Mouse (Mus musculus) midbrain, embryonic 15.5 days (tissue): ENCODE measurements around the gene Pde3a. TPM values are rescaled to one million over a fixed set of nuclear protein-coding genes. Genes with fewer than 3 reads are reported as not detected.

Experiments used
- ATAC-seq: fragments of 200-750 bp; cut with Nextera tagmentation; replicated peaks from 2 replicates; pipeline ENCODE4 v1.8.0; 2017; ENCODE audit warnings: moderate TSS enrichment
- H3K27ac ChIP-seq: fragments of 300-500 bp; sonication (generic); 2 replicates; pipeline ENCODE4 v1.5.1; 2015; ENCODE audit warnings: mild to moderate bottlenecking, inconsistent platforms
- H3K27me3 ChIP-seq: fragments of 300-500 bp; sonication (generic); replicated peaks from 2 replicates; pipeline ENCODE4 v1.6.1; 2015; ENCODE audit warnings: inconsistent platforms
- H3K36me3 ChIP-seq: fragments of 300-500 bp; sonication (generic); replicated peaks from 2 replicates; pipeline ENCODE4 v1.6.1; 2015; ENCODE audit warnings: inconsistent platforms
- H3K4me1 ChIP-seq: fragments of 300-500 bp; sonication (generic); 2 replicates; pipeline ENCODE4 v1.6.1; 2015; ENCODE audit warnings: inconsistent platforms
- H3K4me2 ChIP-seq: fragments of 300-500 bp; sonication (generic); 2 replicates; pipeline ENCODE4 v1.6.1; 2015; ENCODE audit warnings: inconsistent platforms, mild to moderate bottlenecking, moderate library complexity
- H3K4me3 ChIP-seq: fragments of 300-500 bp; sonication (generic); 2 replicates; pipeline ENCODE4 v1.5.1; 2015; ENCODE audit warnings: mild to moderate bottlenecking, inconsistent platforms
- H3K9ac ChIP-seq: fragments of 300-500 bp; sonication (generic); 2 replicates; pipeline ENCODE4 v1.6.1; 2015; ENCODE audit warnings: mild to moderate bottlenecking, inconsistent platforms
- H3K9me3 ChIP-seq: fragments of 300-500 bp; sonication (generic); 2 replicates; pipeline ENCODE4 v1.6.1; 2016; ENCODE audit warnings: inconsistent platforms
- WGBS: fragments of 180-500 bp; shearing (Covaris S2); methylation state at CpG from one replicate; pipeline ENCODE4 v1.1.7; 2015; ENCODE audit warnings: mixed read lengths; 5-methylcytosine and 5-hydroxymethylcytosine counted together
- polyA plus RNA-seq: library from polyadenylated mRNA; unstranded; fragments of >200 nt; fragmentation: Nextera tagmentation; extraction: Ambion mirVana; gene quantifications from 2 replicates; pipeline ENCODE4 v1.2.1, GENCODE M21; 2015

Gene Pde3a
- polyA plus RNA-seq, 1 experiment from 2014 or later, result 2.9 TPM

DNA sequence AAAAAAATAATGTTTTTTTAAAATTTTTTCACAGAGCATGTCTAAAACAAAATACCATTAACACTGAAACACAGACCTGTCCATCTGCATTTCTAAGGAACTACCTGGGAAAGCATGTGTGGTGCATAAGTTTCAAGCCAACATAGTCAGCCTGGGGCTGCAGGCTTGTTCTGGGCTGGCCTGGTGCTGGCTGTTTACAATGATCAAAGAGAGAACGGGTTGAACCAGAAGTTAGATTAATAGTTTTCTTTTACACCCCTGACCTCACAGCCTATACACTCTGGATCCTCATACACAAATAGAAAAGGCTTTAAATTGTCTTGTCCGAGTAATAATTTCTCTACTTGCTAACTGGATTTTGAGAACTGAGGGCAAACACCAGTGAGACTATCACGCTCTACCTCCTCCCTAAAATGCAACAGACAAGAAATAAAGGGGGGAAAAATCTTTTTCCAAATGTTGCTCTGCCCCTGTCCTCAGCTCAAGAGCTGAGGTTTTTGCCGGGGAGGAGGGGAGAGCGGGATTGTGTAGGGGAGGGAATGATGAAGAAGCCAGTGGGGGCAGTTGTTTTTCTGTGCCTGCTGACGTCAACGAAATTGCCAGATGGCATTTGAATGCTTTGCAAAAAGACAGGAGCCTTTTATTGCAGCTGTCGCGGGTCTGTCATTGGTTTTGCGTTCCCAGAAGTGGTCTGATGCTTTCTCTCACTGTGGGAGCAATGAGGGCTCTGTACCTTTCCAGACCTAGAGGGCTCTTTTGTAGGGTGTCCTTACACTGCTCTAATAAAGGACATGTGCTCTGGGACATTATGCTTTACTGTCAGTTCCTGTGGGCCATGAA is 185.1 kb downstream of the Pde3a start:
- Histone ChIP-seq H3K36me3 (no peaks in the 10 kb centered on the region), H3K4me3 (no peak overlapping the region), H3K27ac (0 out of 2 replicates have a peak overlapping the region, but pooled peaks have one; percentile 17), H3K4me1 (peaks cover 6% of the 10 kb centered on the region), H3K4me2 (no peak overlapping the region), H3K9me3 (no peaks in the 10 kb centered on the region), H3K27me3 (no peaks in the 10 kb centered on the region), H3K9ac (no peak overlapping the region)
- ATAC-seq, result peak; percentile 85
- WGBS, result 40% methylated on average over 10 of the region's 10 CpGs

GRCm38 (mm10) chr6:141435160-141435559 is 186.1 kb downstream of the Pde3a start:
- ATAC-seq, result no peak
- Histone ChIP-seq H3K4me2 (no peak overlapping the region), H3K9ac (no peak overlapping the region), H3K4me1 (peaks cover 6% of the 10 kb centered on the region), H3K36me3 (no peaks in the 10 kb centered on the region), H3K27ac (no peak overlapping the region), H3K4me3 (no peak overlapping the region), H3K9me3 (no peaks in the 10 kb centered on the region), H3K27me3 (no peaks in the 10 kb centered on the region)
- WGBS, result 60% methylated on average over 4 of the region's 4 CpGs

DNA sequence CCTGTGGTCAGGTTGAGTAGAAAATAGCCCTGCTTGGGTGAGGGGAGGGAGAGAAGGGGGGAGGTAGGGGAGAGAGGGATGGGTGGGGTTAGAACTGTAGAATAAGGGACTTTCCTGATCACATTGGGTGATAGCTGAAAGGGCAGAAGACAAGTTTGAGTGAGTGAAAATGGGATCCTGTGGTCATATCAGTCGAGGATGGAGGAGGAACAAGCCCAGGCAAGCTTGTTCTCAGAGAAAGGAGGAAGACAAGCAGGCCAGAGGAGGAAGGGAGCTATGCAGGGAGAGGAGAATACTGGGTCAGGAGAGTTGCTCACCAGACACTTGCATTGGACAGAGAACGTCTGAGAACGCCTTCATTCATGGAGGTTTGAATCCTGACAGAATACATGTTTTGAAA is 190.9 kb downstream of the Pde3a start:
- no peaks in the 10 kb centered on the region for H3K4me1 ChIP-seq
- no peak overlapping the region for H3K4me2 ChIP-seq
- H3K27me3 ChIP-seq, result no peaks in the 10 kb centered on the region
- WGBS, result 77% methylated on average over 3 of the region's 3 CpGs
- H3K27ac ChIP-seq, result no peak overlapping the region
- ATAC-seq, result no peak
- no peak overlapping the region for H3K9ac ChIP-seq
- H3K9me3 ChIP-seq, result no peaks in the 10 kb centered on the region
- H3K36me3 ChIP-seq, result no peaks in the 10 kb centered on the region
- H3K4me3 ChIP-seq, result no peak overlapping the region

GRCm38 (mm10) chr6:141447547-141447946 is 198.5 kb downstream of the Pde3a start:
- no peak overlapping the region for H3K4me2 ChIP-seq
- 9% methylated on average over 3 of the region's 3 CpGs for WGBS
- no peaks in the 10 kb centered on the region for H3K36me3 ChIP-seq
- no peak overlapping the region for H3K4me3 ChIP-seq
- H3K27ac ChIP-seq, result no peak overlapping the region
- peak; percentile 78; the same call in 1 of the 2 replicates for ATAC-seq
- no peaks in the 10 kb centered on the region for H3K4me1 ChIP-seq
- no peaks in the 10 kb centered on the region for H3K9me3 ChIP-seq
- H3K9ac ChIP-seq, result no peak overlapping the region
- no peaks in the 10 kb centered on the region for H3K27me3 ChIP-seq

DNA sequence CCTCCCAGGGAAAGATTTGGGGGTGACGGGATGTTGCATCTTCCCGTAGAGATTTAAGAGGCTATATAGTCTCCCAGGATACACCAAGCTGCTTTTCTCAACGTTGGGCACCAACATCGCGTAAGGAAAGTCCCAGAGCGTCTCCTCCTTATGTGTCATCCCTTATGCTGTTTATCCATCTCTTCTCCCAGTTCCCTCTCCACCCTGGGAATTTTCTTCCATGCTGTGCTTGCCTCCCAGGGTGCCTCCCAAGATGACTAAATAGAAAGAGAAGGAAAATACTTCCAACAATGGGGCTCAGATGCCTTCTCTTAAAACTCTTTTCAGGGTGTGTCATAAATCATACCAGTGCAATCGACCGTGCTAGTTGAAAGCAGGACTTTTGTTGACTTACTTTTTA is 199.8 kb downstream of the Pde3a start:
- Histone ChIP-seq H3K36me3 (no peaks in the 10 kb centered on the region), H3K9ac (no peak overlapping the region), H3K9me3 (no peaks in the 10 kb centered on the region), H3K4me3 (no peak overlapping the region), H3K27me3 (no peaks in the 10 kb centered on the region), H3K4me1 (no peaks in the 10 kb centered on the region), H3K27ac (no peak overlapping the region), H3K4me2 (no peak overlapping the region)
- WGBS, result 76% methylated on average over 8 of the region's 8 CpGs
- ATAC-seq, result no peak

DNA sequence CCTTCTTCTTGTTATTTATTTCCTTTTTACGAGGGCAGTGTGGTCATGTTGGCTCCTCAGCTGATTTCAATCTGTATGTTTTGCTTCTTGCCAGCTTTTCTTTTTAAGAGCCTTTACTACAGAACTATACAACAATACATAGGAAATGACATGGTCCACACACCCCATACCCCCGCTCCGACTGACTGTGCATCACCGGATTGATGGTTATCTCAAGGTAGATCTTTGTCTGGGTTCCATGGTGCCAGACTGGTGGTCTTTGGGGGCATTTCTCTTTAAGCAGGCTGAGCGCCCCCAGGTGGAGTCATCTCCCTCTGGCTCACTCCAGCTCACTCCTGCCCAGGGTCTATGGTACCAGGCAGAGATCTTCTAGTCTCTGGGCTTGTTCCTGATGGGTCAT is 206.3 kb downstream of the Pde3a start:
- H3K36me3 ChIP-seq, result no peaks in the 10 kb centered on the region
- no peaks in the 10 kb centered on the region for H3K4me1 ChIP-seq
- H3K9me3 ChIP-seq, result no peaks in the 10 kb centered on the region
- no peak overlapping the region for H3K27ac ChIP-seq
- 80% methylated on average over 5 of the region's 5 CpGs for WGBS
- ATAC-seq, result no peak
- H3K27me3 ChIP-seq, result no peaks in the 10 kb centered on the region
- H3K4me2 ChIP-seq, result no peak overlapping the region
- H3K4me3 ChIP-seq, result no peak overlapping the region
- no peak overlapping the region for H3K9ac ChIP-seq

DNA sequence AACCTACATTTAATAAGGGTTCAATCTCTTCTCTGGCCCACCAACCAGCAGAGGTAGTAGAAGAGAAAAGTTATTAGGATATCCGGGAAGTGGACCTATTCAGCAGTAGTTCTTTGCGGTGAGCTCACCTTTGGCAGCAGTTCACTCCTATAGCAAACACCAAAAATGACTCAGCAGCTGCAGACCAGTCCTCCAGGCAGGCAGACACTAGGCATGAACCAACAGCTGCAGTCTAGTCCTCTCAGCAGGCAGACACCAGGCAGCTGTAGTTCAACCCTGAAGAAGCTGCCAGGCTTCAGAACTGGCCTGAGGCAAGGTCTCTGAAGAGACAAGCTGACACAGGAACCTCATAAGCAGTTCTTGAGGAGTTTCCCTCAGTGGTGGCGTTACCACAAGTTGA is 207.5 kb downstream of the Pde3a start:
- H3K9ac ChIP-seq, result no peak overlapping the region
- ATAC-seq, result no peak
- no peak overlapping the region for H3K4me2 ChIP-seq
- no peak overlapping the region for H3K4me3 ChIP-seq
- no peaks in the 10 kb centered on the region for H3K27me3 ChIP-seq
- H3K27ac ChIP-seq, result no peak overlapping the region
- no peaks in the 10 kb centered on the region for H3K36me3 ChIP-seq
- WGBS, result 92% methylated on average over 3 of the region's 3 CpGs
- no peaks in the 10 kb centered on the region for H3K4me1 ChIP-seq
- no peaks in the 10 kb centered on the region for H3K9me3 ChIP-seq

GRCm38 (mm10) chr6:141470251-141470650 is 221.2 kb downstream of the Pde3a start:
- no peaks in the 10 kb centered on the region for H3K4me1 ChIP-seq
- no peaks in the 10 kb centered on the region for H3K27me3 ChIP-seq
- no peak overlapping the region for H3K9ac ChIP-seq
- no peak for ATAC-seq
- H3K27ac ChIP-seq, result no peak overlapping the region
- 96% methylated on average over 2 of the region's 2 CpGs for WGBS
- H3K9me3 ChIP-seq, result no peaks in the 10 kb centered on the region
- no peaks in the 10 kb centered on the region for H3K36me3 ChIP-seq
- no peak overlapping the region for H3K4me2 ChIP-seq
- no peak overlapping the region for H3K4me3 ChIP-seq

DNA sequence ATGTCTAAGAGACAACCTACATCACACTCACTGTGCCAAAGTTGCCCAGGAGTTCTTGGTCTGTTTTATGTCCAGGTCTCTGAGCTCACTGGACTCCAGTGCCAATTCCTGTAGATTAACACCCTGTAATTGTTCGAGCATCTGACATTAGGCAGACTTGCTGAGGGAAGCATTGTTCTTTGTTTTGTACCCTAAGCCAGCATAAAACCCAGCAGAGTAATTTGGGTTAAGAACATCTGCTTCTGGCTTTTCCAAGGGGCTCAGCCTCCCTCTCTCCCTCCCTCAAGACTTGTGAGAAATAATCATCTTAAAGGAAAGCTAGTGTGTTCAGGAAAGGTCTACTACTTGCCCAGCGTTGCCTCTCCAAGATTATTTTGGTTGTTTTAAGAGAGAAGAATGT is 225.2 kb downstream of the Pde3a start:
- WGBS, result 61% methylated on average over 2 of the region's 2 CpGs
- Histone ChIP-seq H3K4me2 (no peak overlapping the region), H3K9ac (no peak overlapping the region)

GRCm38 (mm10) chr6:141474696-141475095 is 225.6 kb downstream of the Pde3a start:
- ATAC-seq, result no peak
- no peak overlapping the region for H3K4me2 ChIP-seq
- H3K36me3 ChIP-seq, result no peaks in the 10 kb centered on the region
- H3K4me1 ChIP-seq, result no peaks in the 10 kb centered on the region
- H3K27me3 ChIP-seq, result no peaks in the 10 kb centered on the region
- H3K27ac ChIP-seq, result no peak overlapping the region
- 57% methylated on average over 3 of the region's 3 CpGs for WGBS
- no peak overlapping the region for H3K4me3 ChIP-seq
- H3K9ac ChIP-seq, result no peak overlapping the region
- H3K9me3 ChIP-seq, result no peaks in the 10 kb centered on the region

More for the DNA sequence above, 225.2 kb downstream of the Pde3a start:
- H3K27ac ChIP-seq, result no peak overlapping the region
- H3K36me3 ChIP-seq, result no peaks in the 10 kb centered on the region
- H3K27me3 ChIP-seq, result no peaks in the 10 kb centered on the region
- H3K4me1 ChIP-seq, result no peaks in the 10 kb centered on the region
- no peaks in the 10 kb centered on the region for H3K9me3 ChIP-seq
- no peak for ATAC-seq
- no peak overlapping the region for H3K4me3 ChIP-seq

- no peaks in the 10 kb centered on the region for H3K36me3 ChIP-seq
- H3K9me3 ChIP-seq, result no peaks in the 10 kb centered on the region
- peak; percentile 70 for ATAC-seq
- 60% methylated on average over 10 of the region's 10 CpGs for WGBS
- H3K9ac ChIP-seq, result no peak overlapping the region
- H3K4me1 ChIP-seq, result no peaks in the 10 kb centered on the region
- no peak overlapping the region for H3K4me2 ChIP-seq
- no peak overlapping the region for H3K4me3 ChIP-seq
- H3K27ac ChIP-seq, result no peak overlapping the region
- H3K27me3 ChIP-seq, result no peaks in the 10 kb centered on the region
Measured at GRCm38 (mm10) chr6:141485302-141486021, 236.4 kb downstream of the Pde3a start.

GRCm38 (mm10) chr6:141487266-141487665 is 238.2 kb downstream of the Pde3a start:
- Histone ChIP-seq H3K9ac (no peak overlapping the region), H3K36me3 (no peaks in the 10 kb centered on the region), H3K27ac (no peak overlapping the region), H3K9me3 (no peaks in the 10 kb centered on the region), H3K4me2 (no peak overlapping the region), H3K4me3 (no peak overlapping the region), H3K4me1 (no peaks in the 10 kb centered on the region), H3K27me3 (no peaks in the 10 kb centered on the region)
- peak; percentile 75 for ATAC-seq
- 69% methylated on average over 7 of the region's 7 CpGs for WGBS
